Mouse (Mus musculus): ENCODE results near the gene Prkg1. TPM values are rescaled to one million over a fixed set of nuclear protein-coding genes. Genes with fewer than 3 reads are reported as not detected.
A peak's percentile ranks its signal among the peaks of the same experiment; 100 is the strongest.
"Not testable (repeated sequence)": the region's sequence is repeated elsewhere in the genome, so short reads cannot be mapped to it uniquely, and the experiment has no call there.

Gene Prkg1
- total RNA-seq, 1 experiment from 2014 or later, result 1.5 TPM

DNA sequence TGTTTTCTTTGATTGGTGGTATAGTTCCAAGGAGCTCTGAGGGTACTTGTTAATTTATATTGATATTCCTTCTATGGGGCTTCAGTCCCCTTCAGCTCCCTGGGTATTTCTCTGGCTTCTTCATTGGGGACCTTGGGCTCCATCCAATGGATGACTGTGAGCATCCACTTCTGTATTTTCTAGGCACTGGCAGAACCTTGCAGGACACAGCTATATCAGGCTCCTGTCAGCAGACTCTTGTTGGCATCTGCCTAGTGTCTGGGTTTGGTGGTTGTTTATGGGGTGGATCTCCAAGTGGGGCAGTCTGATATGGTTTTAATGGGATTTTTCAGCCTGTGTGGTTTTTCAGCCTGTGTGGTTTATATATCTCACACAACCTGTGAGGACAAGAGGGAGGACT is 412.0 kb downstream of the Prkg1 start:
- ATAC-seq (ENCODE audit: extremely low read depth, insufficient number of reproducible peaks, low FRiP score, poor library complexity, severe bottlenecking), result not testable (repeated sequence)

DNA sequence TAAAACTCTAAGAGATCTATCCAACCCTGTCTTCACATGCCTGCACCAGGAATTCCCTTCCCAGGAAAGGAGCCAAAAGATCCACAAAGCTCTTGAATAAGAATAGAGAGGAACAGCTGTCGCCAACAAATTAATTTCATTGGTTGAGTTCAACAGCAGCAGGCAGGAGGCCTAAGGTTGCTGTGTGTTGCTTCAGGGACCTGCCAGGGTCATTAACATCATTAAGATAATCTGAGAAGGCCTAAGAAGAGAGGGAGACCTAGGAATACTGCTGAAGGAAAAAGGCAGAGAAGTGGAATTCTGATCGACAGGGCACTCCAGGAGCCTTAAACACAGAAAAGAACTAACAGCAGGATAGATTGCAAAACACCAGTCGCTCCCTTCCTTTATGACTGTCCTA is 413.0 kb downstream of the Prkg1 start:
- no peak for ATAC-seq (ENCODE audit: extremely low read depth, insufficient number of reproducible peaks, low FRiP score, poor library complexity, severe bottlenecking)

DNA sequence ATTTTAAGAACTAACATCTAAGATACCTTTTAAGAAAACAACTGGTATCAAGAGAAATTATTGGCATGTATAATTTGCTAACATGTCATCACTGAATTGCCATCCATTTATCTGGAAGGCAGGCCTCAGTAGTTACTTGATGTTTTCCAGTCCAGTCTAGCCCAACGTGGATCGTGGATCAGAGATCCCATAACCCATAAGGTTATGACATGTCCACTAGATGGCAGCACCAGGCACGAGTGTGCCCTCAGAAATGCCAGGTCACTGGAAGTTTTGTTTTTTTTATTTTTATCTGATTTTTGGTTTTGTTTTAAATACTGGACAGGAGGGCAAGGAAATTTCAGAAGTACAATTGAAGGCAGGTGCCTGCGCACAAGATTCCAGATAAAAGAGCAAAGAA is 422.7 kb downstream of the Prkg1 start:
- peak; percentile 66 for ATAC-seq (ENCODE audit: extremely low read depth, insufficient number of reproducible peaks, low FRiP score, poor library complexity, severe bottlenecking)

DNA sequence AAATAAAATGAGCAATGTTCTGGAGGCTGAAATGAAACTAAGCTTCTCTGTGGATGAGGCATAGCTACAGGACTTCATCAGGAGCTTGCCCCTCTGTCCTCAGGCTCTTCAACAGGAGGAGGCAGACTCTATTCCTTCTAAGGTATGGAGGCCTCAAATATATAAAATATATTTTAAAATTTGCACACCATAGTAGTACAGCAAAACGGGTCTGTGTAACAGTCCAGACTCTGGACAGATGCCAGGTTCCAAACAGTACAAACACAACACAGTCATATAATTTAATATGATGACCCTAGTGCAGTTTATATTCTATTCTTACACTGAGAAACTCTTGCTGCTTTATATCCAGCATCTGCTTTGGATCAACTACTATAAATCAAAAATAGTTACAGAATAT is 423.9 kb downstream of the Prkg1 start:
- ATAC-seq (ENCODE audit: extremely low read depth, insufficient number of reproducible peaks, low FRiP score, poor library complexity, severe bottlenecking), result no peak

DNA sequence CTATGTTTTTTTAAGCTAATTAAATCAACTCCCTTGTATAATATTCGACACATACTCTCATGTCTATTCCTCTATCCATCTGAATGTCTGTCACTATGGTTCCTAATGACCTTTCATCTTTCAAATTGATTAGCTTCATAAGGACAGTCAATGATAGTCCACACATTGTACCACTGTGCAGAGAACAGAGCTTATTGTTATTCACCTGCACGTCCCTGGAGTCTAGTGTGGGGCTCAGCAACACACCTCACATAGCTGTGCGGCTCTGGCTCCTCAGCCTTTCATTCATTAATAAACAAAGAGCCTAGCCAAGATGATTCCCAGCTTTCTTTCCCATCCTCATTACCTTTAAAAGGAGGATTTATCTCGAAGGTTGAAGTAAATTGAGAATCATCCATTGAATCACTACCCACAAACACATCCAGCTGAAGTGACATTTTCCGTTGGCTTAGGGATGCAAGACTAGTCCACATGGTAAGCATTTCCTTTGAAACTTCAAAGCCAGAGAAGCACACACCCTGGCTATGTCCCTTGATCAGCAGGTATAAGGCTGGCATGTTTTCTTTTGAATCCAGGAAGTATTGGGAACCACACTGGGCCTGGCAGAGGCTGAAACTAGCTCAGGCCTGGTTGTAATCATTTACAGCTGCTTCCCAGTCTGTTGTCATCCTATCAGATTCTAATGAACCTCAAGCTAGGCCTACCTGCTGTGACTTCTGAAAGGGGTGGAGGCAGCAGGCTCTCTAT is 426.3 kb downstream of the Prkg1 start:
- no peak for ATAC-seq (ENCODE audit: extremely low read depth, insufficient number of reproducible peaks, low FRiP score, poor library complexity, severe bottlenecking)

DNA sequence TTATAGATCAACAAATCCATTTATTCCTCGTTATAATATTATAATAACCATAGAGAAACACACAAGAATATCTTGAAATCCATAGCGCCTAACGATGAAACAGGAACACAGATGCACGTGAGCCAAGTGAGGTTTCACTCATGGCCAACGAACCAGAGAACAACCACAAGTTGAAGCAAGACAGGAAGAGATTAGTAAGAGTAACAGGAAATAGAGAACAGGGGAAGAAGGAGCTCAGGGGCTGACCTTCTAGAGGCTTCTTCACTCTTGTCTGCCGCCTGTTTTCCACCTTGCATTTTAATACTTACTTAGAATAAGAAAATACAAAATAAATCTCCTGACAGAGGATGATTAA is 427.0 kb downstream of the Prkg1 start:
- ATAC-seq (ENCODE audit: extremely low read depth, insufficient number of reproducible peaks, low FRiP score, poor library complexity, severe bottlenecking), result peak; percentile 91

DNA sequence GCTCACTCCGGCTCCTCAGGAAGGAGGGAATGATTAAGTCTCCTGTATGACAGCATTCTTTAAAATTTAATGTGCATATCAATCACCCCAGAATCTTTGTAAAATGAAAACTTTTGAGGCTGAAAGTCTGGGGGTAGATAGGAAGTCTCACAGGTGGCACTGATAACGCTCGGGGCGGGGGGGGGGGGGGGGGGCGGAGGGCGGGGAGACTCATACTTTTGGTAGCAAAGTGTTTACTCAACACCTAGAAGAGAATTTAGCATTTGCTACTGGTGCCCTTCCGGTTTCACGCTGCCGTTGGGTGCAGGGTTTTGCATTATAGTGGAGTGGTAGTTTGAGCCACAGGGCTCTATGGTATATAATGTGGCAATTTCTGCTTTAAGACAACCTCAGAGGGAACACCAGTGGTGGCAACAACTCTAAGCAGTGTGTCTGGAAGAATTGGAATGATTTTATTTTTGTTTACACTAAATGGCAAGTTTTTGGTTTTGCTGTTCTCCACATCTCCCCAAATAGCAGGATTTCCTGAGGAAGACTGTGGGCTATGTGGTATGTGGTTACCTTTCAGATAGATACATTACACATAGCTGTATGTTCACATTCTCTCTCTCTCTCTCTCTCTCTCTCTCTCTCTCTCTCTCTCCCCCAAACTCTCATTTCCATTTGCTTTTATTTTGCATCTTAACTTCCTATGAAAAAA is 427.5 kb downstream of the Prkg1 start:
- ATAC-seq (ENCODE audit: extremely low read depth, insufficient number of reproducible peaks, low FRiP score, poor library complexity, severe bottlenecking), result peak; percentile 68

DNA sequence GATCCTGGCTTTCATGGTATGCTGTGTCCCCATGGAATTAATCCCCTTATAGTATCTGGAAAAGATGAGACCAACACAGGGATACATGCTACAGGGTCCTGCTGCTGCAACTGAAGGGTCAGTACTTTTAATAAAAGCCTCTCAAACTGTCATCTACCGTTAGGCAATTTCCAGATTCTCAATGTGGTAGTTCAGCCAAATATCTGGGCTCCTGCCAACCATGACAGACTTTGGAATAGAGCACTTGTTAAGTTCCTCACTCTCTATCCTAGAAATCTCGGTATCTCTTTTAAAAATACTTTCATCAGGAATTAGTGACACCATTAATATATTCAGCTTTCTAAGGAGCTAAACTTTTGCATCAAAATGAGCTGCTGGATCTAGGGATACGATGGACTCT is 428.5 kb downstream of the Prkg1 start:
- ATAC-seq (ENCODE audit: extremely low read depth, insufficient number of reproducible peaks, low FRiP score, poor library complexity, severe bottlenecking), result no peak

DNA sequence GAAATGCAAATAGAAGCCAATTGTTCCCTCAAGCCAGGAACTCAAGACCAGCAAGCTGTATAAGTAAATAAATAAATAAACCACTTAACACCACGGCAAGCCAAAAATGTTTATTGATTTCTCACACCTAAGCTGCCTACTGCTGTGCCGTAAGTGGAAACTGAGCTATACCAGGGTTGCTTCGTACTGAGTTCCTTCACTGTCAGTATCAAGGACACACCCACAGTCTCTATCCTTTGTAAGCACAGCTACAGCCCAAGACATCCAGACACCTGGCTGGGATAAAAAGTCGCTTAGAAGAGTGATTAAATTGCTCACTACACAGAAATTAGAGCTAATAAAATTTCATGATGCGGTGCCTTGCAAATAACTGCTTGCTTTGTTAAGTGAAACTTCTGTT is 434.9 kb downstream of the Prkg1 start:
- ATAC-seq (ENCODE audit: extremely low read depth, insufficient number of reproducible peaks, low FRiP score, poor library complexity, severe bottlenecking), result no peak

DNA sequence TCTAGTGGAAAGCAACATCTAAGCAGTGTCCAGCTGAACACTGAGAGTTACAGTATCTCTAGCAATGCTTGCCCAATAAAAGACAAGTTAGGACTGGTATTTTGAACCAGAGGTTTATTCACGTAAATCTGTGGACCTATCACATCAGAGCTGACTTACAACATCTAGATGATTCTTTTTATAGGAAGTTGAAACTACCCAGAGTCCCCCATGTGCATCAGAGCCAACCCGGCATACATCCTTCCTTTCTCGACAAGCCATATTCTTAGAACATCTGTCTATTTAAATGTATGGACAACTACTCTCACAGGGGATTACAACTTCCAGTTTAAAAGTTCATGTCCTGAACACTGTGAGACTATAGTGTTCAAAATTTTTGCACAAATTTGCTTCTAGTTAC is 460.1 kb downstream of the Prkg1 start:
- peak; percentile 55; the same call in 1 of the 2 replicates for ATAC-seq (ENCODE audit: extremely low read depth, insufficient number of reproducible peaks, low FRiP score, poor library complexity, severe bottlenecking)

DNA sequence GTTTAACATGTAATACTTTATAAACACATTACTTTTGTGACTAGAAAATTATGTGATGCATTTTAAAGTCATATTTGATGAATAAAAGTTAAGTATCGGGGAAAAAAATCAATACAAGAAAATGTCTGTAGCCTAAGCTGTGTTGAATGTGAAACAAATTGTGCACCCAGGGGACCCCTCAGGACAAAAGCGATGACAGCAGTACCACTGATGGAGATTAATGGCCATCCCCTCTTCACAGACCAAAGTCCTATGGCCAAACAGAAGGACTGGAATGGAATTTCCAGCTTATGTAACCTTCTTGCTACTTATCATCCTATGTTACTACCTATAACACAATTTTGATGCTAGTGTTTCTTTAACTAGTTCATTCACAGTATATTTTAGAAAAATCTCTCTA is 473.6 kb downstream of the Prkg1 start:
- ATAC-seq (ENCODE audit: extremely low read depth, insufficient number of reproducible peaks, low FRiP score, poor library complexity, severe bottlenecking), result no peak

DNA sequence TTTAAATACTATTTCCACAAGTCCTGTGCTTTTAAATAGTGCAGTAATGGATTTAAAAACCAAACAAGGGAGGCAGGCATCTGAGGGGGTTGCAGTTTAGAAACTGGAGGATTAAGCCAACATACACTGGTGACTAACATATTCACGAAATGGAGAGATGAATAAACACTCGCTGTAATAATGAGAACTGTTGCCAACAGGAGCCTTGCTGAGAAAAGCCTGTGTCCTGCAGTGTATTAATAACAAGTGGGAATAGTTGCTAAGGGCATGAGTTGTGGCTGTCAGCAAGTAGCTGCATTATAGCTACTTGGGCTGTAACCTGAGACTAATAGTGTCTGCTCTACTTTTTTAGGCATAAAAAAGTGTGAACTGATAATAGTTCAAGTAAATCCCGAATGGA is 480.3 kb downstream of the Prkg1 start:
- no peak for ATAC-seq (ENCODE audit: extremely low read depth, insufficient number of reproducible peaks, low FRiP score, poor library complexity, severe bottlenecking)

DNA sequence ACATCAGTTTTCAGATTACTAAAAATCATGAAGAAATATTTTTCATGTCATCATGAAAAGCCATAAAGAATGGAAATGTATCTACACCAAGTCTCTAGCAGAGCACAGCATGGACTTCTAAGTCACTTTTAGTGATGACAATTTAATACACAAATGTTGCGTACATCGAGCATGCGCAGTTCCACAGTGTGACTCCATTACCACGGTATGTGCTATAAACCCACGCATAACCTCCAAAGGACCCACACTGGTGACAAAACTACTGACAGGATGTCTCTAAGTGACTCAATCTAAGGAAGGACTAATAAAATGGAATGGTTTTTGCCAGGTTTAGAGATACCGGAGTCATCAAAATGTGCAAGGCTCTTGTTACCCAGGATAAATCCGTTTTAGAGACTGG is 480.7 kb downstream of the Prkg1 start:
- ATAC-seq (ENCODE audit: extremely low read depth, insufficient number of reproducible peaks, low FRiP score, poor library complexity, severe bottlenecking), result no peak

DNA sequence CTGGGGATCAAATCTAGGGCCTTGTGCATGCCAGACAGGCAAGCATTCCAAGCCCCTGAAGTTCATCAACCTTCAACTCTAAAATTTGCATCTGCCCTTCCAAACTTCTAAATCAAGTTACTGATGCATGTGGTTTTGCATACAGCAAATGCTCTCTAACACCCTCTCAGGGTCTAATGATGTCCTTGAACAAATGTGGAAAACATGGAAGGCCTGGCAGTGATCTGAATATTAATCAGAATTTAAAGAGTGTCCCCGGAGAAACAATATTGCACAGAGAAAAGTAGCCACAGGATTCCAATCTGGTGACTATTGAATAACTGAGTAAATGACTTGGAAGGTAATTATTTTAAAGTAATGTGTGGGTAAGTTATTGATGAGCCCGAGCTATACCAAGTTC is 481.2 kb downstream of the Prkg1 start:
- no peak for ATAC-seq (ENCODE audit: extremely low read depth, insufficient number of reproducible peaks, low FRiP score, poor library complexity, severe bottlenecking)

DNA sequence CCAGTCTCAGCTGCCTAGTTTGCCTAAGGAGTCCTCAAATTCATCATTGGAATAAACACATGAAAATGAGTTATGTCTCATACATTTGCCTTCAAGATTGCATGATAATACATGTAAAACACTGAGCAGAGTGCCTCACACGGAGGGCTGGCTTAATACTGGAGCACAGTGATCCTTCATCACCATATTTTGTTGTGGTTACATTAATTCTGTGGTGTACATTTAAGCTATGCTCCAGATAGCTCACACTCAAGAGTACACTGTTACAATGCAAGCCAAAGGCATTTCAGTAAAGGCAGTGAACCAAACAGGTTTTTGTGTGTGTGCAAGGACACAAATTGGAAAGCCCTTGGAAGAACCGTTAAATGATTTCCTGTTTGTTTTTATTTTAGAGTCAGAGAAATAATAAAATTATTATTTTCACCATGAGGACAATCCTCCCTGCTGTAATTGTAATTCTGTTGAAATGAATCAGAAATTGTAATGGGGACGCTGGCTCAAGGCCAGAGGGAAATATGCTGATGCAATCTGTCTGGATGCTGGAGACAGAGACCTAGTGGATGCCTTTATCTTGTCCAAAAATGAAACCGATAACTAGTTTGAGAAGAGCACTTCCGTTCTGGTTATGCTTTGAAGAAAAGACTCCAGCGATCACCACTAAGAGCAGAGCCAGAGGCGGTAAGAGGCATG is 484.9 kb downstream of the Prkg1 start:
- ATAC-seq (ENCODE audit: extremely low read depth, insufficient number of reproducible peaks, low FRiP score, poor library complexity, severe bottlenecking), result no peak

DNA sequence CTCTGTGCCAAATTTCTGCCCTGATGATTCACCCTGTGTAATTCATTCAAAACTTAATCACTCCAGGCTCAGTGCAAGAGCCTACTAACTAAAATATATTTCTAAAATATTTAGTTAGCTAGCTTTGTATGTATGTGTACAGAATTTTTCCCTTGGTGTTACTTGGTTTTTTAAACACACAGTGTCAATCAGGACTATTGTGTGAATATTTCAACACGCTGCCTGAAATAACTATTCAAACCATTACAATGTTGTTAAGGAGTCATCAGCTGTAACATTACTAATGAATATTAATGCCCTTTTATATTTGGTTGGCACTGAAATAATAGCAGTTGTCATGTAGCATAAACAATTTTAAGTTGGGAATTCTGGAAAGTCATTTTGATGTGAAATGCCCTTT is 502.4 kb downstream of the Prkg1 start:
- ATAC-seq (ENCODE audit: extremely low read depth, insufficient number of reproducible peaks, low FRiP score, poor library complexity, severe bottlenecking), result no peak

DNA sequence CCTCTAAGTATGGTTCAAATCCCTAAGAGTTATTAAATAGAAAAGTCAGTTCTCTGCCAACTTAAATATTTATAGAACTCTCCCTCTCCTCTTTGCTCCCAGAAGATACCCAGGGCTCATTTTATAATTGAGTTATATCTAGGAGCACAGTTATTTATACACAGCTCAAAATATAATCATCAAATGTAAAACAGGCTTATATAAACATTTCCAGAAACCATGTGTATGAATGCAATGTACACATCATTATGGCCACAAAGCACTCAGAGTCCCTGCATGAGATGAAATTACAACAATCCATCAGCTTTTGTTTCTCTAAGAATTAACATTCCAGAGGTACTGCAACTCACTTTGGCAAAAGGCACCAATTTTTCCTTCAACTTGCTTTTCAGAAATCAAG is 504.3 kb downstream of the Prkg1 start:
- ATAC-seq (ENCODE audit: extremely low read depth, insufficient number of reproducible peaks, low FRiP score, poor library complexity, severe bottlenecking), result no peak

DNA sequence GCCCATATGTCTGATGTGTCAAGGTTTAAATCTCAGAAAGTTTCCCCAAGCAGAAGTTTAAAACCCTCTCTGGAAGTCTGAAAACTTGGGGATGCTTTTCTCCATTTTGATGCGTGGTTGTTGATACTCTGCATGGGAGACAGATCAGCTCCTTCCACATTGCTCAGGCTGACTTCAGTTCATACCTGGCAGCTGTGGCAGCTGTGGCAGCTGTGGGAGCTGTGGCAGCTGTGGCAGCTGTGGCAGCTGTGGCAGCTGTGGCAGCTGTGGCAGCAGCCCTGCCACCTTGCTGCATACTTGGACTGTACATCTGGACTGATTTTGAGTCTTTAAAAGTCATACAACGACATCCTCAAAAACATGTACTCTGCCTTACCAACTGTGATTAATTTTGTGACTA is 509.1 kb downstream of the Prkg1 start:
- ATAC-seq (ENCODE audit: extremely low read depth, insufficient number of reproducible peaks, low FRiP score, poor library complexity, severe bottlenecking), result no peak

DNA sequence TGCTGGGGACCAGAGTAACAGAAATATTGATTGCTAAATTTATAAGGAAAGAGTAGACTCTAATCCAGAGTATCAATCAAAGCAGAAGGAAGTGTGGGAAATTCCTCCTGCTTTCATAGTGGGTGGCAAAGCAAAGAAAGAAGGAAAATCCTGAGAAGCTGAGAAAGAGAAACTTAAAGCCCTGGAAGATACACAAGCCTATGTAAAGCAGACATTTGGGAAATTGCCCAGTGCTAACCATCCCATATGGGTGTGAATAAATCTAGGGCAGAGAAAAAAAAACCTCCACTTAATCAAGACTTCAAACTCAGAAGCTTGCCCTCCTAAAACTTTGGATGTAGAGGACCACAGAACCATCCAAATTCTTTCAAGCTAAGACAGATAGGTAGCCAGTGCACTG is 532.4 kb downstream of the Prkg1 start:
- no peak for ATAC-seq (ENCODE audit: extremely low read depth, insufficient number of reproducible peaks, low FRiP score, poor library complexity, severe bottlenecking)

DNA sequence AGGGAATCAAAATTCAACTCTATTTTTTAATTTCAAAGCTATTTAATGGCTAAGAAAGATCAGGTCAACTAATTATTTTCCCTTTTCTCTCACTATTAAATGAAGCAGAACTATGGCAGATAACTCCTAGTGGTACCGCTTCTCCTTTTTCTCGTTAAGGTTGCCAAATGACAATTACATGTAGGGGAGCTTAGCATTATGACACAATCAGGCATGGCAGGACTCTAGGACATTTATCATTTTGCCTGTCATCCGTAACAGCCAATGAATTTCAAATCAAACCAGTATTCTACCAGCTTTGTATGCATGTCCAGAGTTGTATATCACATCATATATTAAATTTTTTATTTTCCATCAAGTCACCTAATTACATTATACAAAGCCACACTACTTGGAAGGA is 536.4 kb downstream of the Prkg1 start:
- ATAC-seq (ENCODE audit: extremely low read depth, insufficient number of reproducible peaks, low FRiP score, poor library complexity, severe bottlenecking), result no peak
